Mouse (Mus musculus): ENCODE results near the gene Mre11a.
"Not testable (repeated sequence)": the region's sequence is repeated elsewhere in the genome, so short reads cannot be mapped to it uniquely, and the experiment has no call there.

Gene Mre11a

DNA sequence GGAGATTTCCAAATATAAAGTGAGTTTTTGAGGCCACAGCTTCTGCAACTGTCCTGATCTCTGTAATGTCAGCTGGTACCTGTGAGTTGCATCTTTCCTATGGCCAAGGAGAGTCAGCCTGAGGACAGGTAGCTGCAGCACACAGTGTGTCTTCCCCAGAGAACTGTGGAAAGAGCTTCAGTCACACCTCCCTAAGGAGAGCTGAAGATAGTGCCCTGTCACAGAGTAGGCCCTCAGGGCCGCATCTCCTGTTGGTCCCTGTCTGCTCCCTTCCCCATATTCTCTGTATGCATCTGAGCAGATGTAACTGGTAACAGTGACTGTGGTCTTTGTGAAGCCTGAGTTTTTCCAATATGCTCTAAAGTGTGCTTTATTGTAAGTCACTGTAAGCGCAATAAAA, 85.9 kb downstream of the Mre11a start:
- no peak for DNase-seq (ENCODE audit: low spot score)

DNA sequence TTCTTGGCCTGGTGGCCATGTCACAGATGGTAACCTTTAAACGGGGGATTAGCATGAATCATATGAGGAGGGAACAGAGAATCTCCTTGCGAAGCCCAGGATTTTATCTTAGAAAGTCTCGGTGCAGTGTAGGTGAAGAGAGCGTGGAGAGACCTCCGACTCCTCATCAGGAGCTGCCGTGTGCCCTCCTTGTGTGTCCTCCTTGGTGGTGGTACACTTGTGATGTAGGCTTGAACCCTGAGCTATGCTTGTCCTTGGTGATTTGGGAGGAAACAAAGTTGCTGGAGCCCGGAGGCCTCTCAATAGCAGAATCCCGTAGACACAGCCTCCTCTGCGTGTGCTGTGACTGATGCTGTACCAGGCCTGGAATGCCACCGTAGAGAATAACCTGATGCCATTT, 86.3 kb downstream of the Mre11a start:
- DNase-seq (ENCODE audit: low spot score): no peak

DNA sequence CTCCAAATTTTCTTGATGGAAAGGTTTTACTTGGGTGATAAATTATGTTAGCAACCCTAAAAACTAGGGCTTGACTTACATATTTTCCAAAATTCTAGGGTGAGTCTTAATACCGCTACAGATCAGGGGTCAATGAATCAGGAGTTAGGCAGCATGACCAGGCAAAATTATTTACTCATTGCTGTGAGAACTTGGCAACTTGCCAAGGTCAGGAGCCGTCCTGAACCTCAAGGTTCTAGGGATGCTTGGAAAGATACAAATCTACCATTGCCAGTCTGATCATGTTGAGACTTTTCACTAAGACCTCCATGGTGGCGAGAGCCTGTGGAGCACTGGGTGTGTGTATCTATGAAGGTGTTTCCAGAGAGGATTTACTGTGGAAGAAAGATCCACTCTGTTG, 87.1 kb downstream of the Mre11a start:
- no peak for DNase-seq (ENCODE audit: low spot score)

DNA sequence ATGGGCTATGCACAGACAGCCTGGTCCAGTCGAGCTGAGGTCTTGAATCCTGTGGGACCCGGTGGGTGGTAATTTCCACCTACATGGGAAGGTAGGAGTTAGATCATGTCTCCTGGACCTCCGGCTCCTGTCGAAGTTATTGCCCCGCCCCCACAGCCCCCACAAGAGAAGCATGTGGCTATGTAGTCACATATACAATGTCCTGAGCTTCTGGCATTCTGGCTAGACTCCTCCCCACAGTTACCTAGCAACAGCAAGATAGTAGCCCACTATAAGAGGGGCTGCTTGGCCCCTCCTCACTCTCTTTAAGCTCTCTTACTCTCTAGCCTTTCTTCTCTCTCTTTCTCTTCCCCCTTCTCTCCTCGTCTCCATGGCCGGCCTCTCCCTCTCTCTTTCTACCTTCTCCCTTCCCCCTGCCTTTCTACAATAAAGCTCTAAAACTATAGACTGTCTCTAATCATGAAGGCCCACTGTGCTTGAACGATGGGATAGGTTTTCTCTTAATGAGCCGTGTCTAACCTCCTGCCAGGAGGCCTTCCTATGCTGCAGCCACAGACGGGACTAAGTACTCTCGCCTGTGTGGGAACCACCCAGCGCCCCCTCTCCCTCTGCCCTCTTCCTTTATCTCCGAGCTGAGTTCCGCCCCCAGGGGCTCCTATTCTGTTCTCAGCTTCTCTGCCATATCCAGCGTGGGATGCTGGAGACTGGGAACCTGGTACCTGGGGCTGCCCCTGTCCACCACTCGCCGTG, 87.9 kb downstream of the Mre11a start:
- no peak for DNase-seq (ENCODE audit: low spot score)

DNA sequence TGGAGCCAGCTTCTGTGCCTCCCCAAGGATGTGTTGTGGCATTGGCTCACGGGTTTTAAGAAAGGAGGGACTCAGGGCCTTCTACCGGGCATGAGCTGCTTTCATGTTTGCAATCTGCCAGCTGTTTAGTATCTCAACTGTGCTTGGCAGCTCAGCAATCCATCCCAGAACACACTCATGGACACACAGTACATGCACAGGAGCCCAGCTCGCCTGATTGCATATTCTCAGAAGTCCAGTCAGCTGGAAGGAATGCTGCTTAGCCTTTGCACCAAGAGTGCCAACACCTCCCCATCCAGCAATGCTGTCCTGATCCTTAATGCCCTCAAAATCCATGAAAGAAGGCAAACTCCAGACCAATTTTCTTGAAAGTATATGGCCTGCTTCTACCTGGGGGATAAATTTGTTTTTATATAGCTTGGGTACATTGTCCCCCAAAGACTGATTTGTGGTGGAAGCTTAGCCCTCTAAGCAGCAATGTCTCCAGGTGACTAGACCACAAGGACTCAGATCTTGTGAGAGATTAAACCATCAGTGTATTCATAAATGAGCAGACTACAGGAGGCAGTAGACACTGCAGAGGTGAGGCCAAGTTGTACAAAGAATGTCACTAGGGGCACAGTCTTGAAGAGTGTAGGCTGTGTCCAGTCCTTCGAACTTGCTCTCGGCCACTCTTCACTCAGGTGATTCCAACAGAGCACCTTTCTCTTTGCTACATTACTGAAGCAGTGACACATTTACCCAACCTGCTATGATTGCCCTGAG, 91.5 kb downstream of the Mre11a start:
- no peak for DNase-seq (ENCODE audit: low spot score)

DNA sequence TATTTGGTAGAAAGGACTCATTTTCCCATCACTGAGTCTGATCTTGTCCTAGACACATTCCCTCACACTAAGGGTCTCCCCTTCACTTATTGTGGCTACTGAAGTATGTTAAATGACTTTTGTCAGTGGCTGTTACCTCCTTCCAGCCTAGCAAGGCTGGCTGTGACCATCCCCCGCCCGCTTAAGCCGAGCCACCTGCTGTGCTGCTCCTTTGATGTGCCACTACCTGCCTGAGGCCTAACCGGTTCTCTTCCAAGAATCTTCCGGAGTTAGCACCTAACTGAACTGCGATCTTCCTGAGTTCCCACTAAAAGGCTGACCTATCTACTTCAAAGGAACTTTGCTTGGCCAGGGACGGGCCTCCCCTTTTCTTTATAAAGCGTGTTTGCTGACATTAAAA, 92.1 kb downstream of the Mre11a start:
- not testable (repeated sequence) for DNase-seq (ENCODE audit: low spot score)

GRCm38 (mm10) chr9:14884641-14885040, 100.2 kb downstream of the Mre11a start:
- no peak for DNase-seq (ENCODE audit: low spot score)

- DNase-seq (ENCODE audit: low spot score): no peak
Observed at GRCm38 (mm10) chr9:14885151-14885550, 100.7 kb downstream of the Mre11a start.

- DNase-seq (ENCODE audit: low spot score): no peak
Observed at GRCm38 (mm10) chr9:14885954-14886353, 101.5 kb downstream of the Mre11a start.

Data from urinary bladder, postnatal 14 days (tissue).